19 mouse cellular contexts compared by ENCODE assay signal in genomic region chr2:113516791-113517408, GRCm38 (mm10).
"Had no signal": no experiment of that assay in that cellular context is flagged by ENCODE, and none has a peak within 500 bp of the region (broad histone marks: within the 10 kb centered on the region; RNA-seq: fewer than 3 reads in every experiment).

No protein-coding gene starts in this region.

- H3K9me3 ChIP-seq: kidney, embryonic 15.5 days; limb, embryonic 10.5 days; limb, embryonic 13.5 days; liver, embryonic 12.5 days; liver, embryonic 15.5 days; lung, embryonic 15.5 days; megakaryocyte, embryonic 14.5 days; midbrain, embryonic 10.5 days; midbrain, embryonic 13.5 days had no signal

- H3K27ac ChIP-seq: kidney, embryonic 15.5 days; limb, embryonic 10.5 days; limb, embryonic 13.5 days; liver, embryonic 12.5 days; liver, embryonic 15.5 days; lung, embryonic 15.5 days; midbrain, embryonic 10.5 days; midbrain, embryonic 13.5 days had no signal

- H3K4me2 ChIP-seq: kidney, embryonic 15.5 days; limb, embryonic 13.5 days; liver, embryonic 12.5 days; liver, embryonic 15.5 days; lung, embryonic 15.5 days; midbrain, embryonic 13.5 days had no signal

- H3K27me3 ChIP-seq: kidney, embryonic 15.5 days; limb, embryonic 13.5 days; liver, embryonic 12.5 days; liver, embryonic 15.5 days; lung, embryonic 15.5 days; megakaryocyte, embryonic 14.5 days; midbrain, embryonic 13.5 days had no signal

- H3K4me1 ChIP-seq: kidney, embryonic 15.5 days; limb, embryonic 10.5 days; limb, embryonic 13.5 days; liver, embryonic 12.5 days; liver, embryonic 15.5 days; lung, embryonic 15.5 days; megakaryocyte, embryonic 14.5 days; midbrain, embryonic 10.5 days; midbrain, embryonic 13.5 days had no signal

- H3K4me3 ChIP-seq: kidney, embryonic 15.5 days; limb, embryonic 10.5 days; limb, embryonic 13.5 days; liver, embryonic 12.5 days; liver, embryonic 15.5 days; lung, embryonic 15.5 days; megakaryocyte, embryonic 14.5 days; midbrain, embryonic 10.5 days; midbrain, embryonic 13.5 days had no signal

- ATAC-seq: liver, embryonic 12.5 days; midbrain, embryonic 13.5 days had no signal

- H3K9ac ChIP-seq: kidney, embryonic 15.5 days; limb, embryonic 13.5 days; liver, embryonic 12.5 days; liver, embryonic 15.5 days; lung, embryonic 15.5 days; midbrain, embryonic 13.5 days had no signal

- H3K36me3 ChIP-seq: kidney, embryonic 15.5 days; limb, embryonic 10.5 days; limb, embryonic 13.5 days; liver, embryonic 12.5 days; liver, embryonic 15.5 days; lung, embryonic 15.5 days; midbrain, embryonic 10.5 days; midbrain, embryonic 13.5 days had no signal

- DNase-seq: kidney, adult 8-10 months; kidney, postnatal 10 days; kidney, postnatal 36 days; liver; lung, adult 18-20 months; lung, postnatal 10 days; lung, postnatal 36 days; right cerebral cortex, postnatal 4 days; thymus, adult 18-20 months; thymus, postnatal 4 days had no signal
